Mouse (Mus musculus): ENCODE data around the gene Suclg2. TPM values are rescaled to one million over a fixed set of nuclear protein-coding genes. Genes with fewer than 3 reads are reported as not detected.

Gene Suclg2
- polyA plus RNA-seq, 1 experiment: 90.8 TPM

- Histone ChIP-seq H3K27me3 (ENCODE audit: control insufficient read depth, insufficient read depth, low read length, poor library complexity, severe bottlenecking) (no peaks in the 10 kb centered on the region), H3K27ac (ENCODE audit: insufficient read depth, low read length) (no peak overlapping the region)
Observed at GRCm38 (mm10) chr6:95699326-95699725, 19.3 kb downstream of the Suclg2 start.

GRCm38 (mm10) chr6:95698536-95699162 is 20.0 kb downstream of the Suclg2 start:
- Histone ChIP-seq H3K4me3 (ENCODE audit: low read depth, low read length) (no peak overlapping the region), H3K27ac (ENCODE audit: insufficient read depth, low read length) (no peak overlapping the region), H3K36me3 (ENCODE audit: control insufficient read depth, insufficient read depth, low read length, poor library complexity, severe bottlenecking) (no peaks in the 10 kb centered on the region), H3K9me3 (replicated peaks; ENCODE audit: control insufficient read depth, insufficient read depth, low read length, poor library complexity, severe bottlenecking) (no peaks in the 10 kb centered on the region), H3K9ac (ENCODE audit: low read depth, poor library complexity, severe bottlenecking) (no peak overlapping the region), H3K4me1 (ENCODE audit: control insufficient read depth, insufficient read depth, low read length) (no peaks in the 10 kb centered on the region), H3K27me3 (ENCODE audit: control insufficient read depth, insufficient read depth, low read length, poor library complexity, severe bottlenecking) (no peaks in the 10 kb centered on the region)
- TF ChIP-seq EP300 (IDR thresholded peaks at IDR 0.05; ENCODE audit: insufficient read depth, low read depth, low read length) (no peak), POLR2A (IDR thresholded peaks at IDR 0.05; ENCODE audit: insufficient read depth, low read length) (no peak), CTCF (IDR thresholded peaks at IDR 0.05; ENCODE audit: low read depth, low read length) (no peak)

More at GRCm38 (mm10) chr6:95699326-95699725, 19.3 kb downstream of the Suclg2 start:
- H3K4me1 ChIP-seq (ENCODE audit: control insufficient read depth, insufficient read depth, low read length): no peaks in the 10 kb centered on the region
- no peaks in the 10 kb centered on the region for H3K36me3 ChIP-seq (ENCODE audit: control insufficient read depth, insufficient read depth, low read length, poor library complexity, severe bottlenecking)
- H3K4me3 ChIP-seq (ENCODE audit: low read depth, low read length): no peak overlapping the region
- TF ChIP-seq EP300 (IDR thresholded peaks at IDR 0.05; ENCODE audit: insufficient read depth, low read depth, low read length) (no peak), POLR2A (IDR thresholded peaks at IDR 0.05; ENCODE audit: insufficient read depth, low read length) (no peak), CTCF (IDR thresholded peaks at IDR 0.05; ENCODE audit: low read depth, low read length) (no peak)
- no peak overlapping the region for H3K9ac ChIP-seq (ENCODE audit: low read depth, poor library complexity, severe bottlenecking)
- H3K9me3 ChIP-seq (replicated peaks; ENCODE audit: control insufficient read depth, insufficient read depth, low read length, poor library complexity, severe bottlenecking): no peaks in the 10 kb centered on the region

GRCm38 (mm10) chr6:95694910-95695309 is 23.7 kb downstream of the Suclg2 start:
- Histone ChIP-seq H3K27me3 (ENCODE audit: control insufficient read depth, insufficient read depth, low read length, poor library complexity, severe bottlenecking) (no peaks in the 10 kb centered on the region), H3K27ac (ENCODE audit: insufficient read depth, low read length) (no peak overlapping the region), H3K4me3 (ENCODE audit: low read depth, low read length) (no peak overlapping the region), H3K4me1 (ENCODE audit: control insufficient read depth, insufficient read depth, low read length) (peaks cover 2% of the 10 kb centered on the region), H3K36me3 (ENCODE audit: control insufficient read depth, insufficient read depth, low read length, poor library complexity, severe bottlenecking) (no peaks in the 10 kb centered on the region), H3K9me3 (replicated peaks; ENCODE audit: control insufficient read depth, insufficient read depth, low read length, poor library complexity, severe bottlenecking) (no peaks in the 10 kb centered on the region), H3K9ac (ENCODE audit: low read depth, poor library complexity, severe bottlenecking) (no peak overlapping the region)
- TF ChIP-seq EP300 (IDR thresholded peaks at IDR 0.05; ENCODE audit: insufficient read depth, low read depth, low read length): no peak
- TF ChIP-seq CTCF (IDR thresholded peaks at IDR 0.05; ENCODE audit: low read depth, low read length): no peak
- no peak for TF ChIP-seq POLR2A (IDR thresholded peaks at IDR 0.05; ENCODE audit: insufficient read depth, low read length)

- no peak for TF ChIP-seq CTCF (IDR thresholded peaks at IDR 0.05; ENCODE audit: low read depth, low read length)
- TF ChIP-seq POLR2A (IDR thresholded peaks at IDR 0.05; ENCODE audit: insufficient read depth, low read length): no peak
- TF ChIP-seq EP300 (IDR thresholded peaks at IDR 0.05; ENCODE audit: insufficient read depth, low read depth, low read length): no peak
- Histone ChIP-seq H3K4me1 (ENCODE audit: control insufficient read depth, insufficient read depth, low read length) (no peaks in the 10 kb centered on the region), H3K27me3 (ENCODE audit: control insufficient read depth, insufficient read depth, low read length, poor library complexity, severe bottlenecking) (no peaks in the 10 kb centered on the region), H3K27ac (ENCODE audit: insufficient read depth, low read length) (no peak overlapping the region), H3K9me3 (replicated peaks; ENCODE audit: control insufficient read depth, insufficient read depth, low read length, poor library complexity, severe bottlenecking) (no peaks in the 10 kb centered on the region), H3K9ac (ENCODE audit: low read depth, poor library complexity, severe bottlenecking) (no peak overlapping the region), H3K4me3 (ENCODE audit: low read depth, low read length) (no peak overlapping the region), H3K36me3 (ENCODE audit: control insufficient read depth, insufficient read depth, low read length, poor library complexity, severe bottlenecking) (no peaks in the 10 kb centered on the region)
Observed at GRCm38 (mm10) chr6:95685242-95685641, 33.4 kb downstream of the Suclg2 start.

GRCm38 (mm10) chr6:95679718-95680117 is 38.9 kb downstream of the Suclg2 start:
- TF ChIP-seq POLR2A (IDR thresholded peaks at IDR 0.05; ENCODE audit: insufficient read depth, low read length): no peak
- no peak for TF ChIP-seq CTCF (IDR thresholded peaks at IDR 0.05; ENCODE audit: low read depth, low read length)
- no peak for TF ChIP-seq EP300 (IDR thresholded peaks at IDR 0.05; ENCODE audit: insufficient read depth, low read depth, low read length)
- no peaks in the 10 kb centered on the region for H3K9me3 ChIP-seq (replicated peaks; ENCODE audit: control insufficient read depth, insufficient read depth, low read length, poor library complexity, severe bottlenecking)
- H3K4me3 ChIP-seq (ENCODE audit: low read depth, low read length): no peak overlapping the region
- H3K27me3 ChIP-seq (ENCODE audit: control insufficient read depth, insufficient read depth, low read length, poor library complexity, severe bottlenecking): no peaks in the 10 kb centered on the region
- no peak overlapping the region for H3K9ac ChIP-seq (ENCODE audit: low read depth, poor library complexity, severe bottlenecking)
- no peaks in the 10 kb centered on the region for H3K4me1 ChIP-seq (ENCODE audit: control insufficient read depth, insufficient read depth, low read length)
- H3K27ac ChIP-seq (ENCODE audit: insufficient read depth, low read length): no peak overlapping the region
- H3K36me3 ChIP-seq (ENCODE audit: control insufficient read depth, insufficient read depth, low read length, poor library complexity, severe bottlenecking): no peaks in the 10 kb centered on the region

- no peak overlapping the region for H3K4me3 ChIP-seq (ENCODE audit: low read depth, low read length)
- no peaks in the 10 kb centered on the region for H3K9me3 ChIP-seq (replicated peaks; ENCODE audit: control insufficient read depth, insufficient read depth, low read length, poor library complexity, severe bottlenecking)
- no peak for TF ChIP-seq CTCF (IDR thresholded peaks at IDR 0.05; ENCODE audit: low read depth, low read length)
- TF ChIP-seq EP300 (IDR thresholded peaks at IDR 0.05; ENCODE audit: insufficient read depth, low read depth, low read length): no peak
- TF ChIP-seq POLR2A (IDR thresholded peaks at IDR 0.05; ENCODE audit: insufficient read depth, low read length): no peak
- no peak overlapping the region for H3K9ac ChIP-seq (ENCODE audit: low read depth, poor library complexity, severe bottlenecking)
- no peak overlapping the region for H3K27ac ChIP-seq (ENCODE audit: insufficient read depth, low read length)
- no peaks in the 10 kb centered on the region for H3K36me3 ChIP-seq (ENCODE audit: control insufficient read depth, insufficient read depth, low read length, poor library complexity, severe bottlenecking)
- no peaks in the 10 kb centered on the region for H3K27me3 ChIP-seq (ENCODE audit: control insufficient read depth, insufficient read depth, low read length, poor library complexity, severe bottlenecking)
- no peaks in the 10 kb centered on the region for H3K4me1 ChIP-seq (ENCODE audit: control insufficient read depth, insufficient read depth, low read length)
Observed at GRCm38 (mm10) chr6:95679261-95679660, 39.3 kb downstream of the Suclg2 start.

Data from ES-Bruce4 (cell line).